Mouse (Mus musculus) layer of hippocampus, adult 2 months (tissue): ENCODE data around the gene Gm12248. TPM values are rescaled to one million over a fixed set of nuclear protein-coding genes. Genes with fewer than 3 reads are reported as not detected.
"Not testable (repeated sequence)": the region's sequence is repeated elsewhere in the genome, so short reads cannot be mapped to it uniquely, and the experiment has no call there.

Source experiments
- DNase-seq, 2 experiments: peaks; one replicate each; pipeline ENCODE4 v3.0.0; 2022; ENCODE audit warnings: low spot score in 2 of 2
- H3K27ac ChIP-seq: fragments of 200-600 bp; 2 replicates; pipeline ENCODE4 v1.8.1; 2022
- H3K4me3 ChIP-seq: fragments of 200-600 bp; 2 replicates; pipeline ENCODE4 v1.8.1; 2022; ENCODE audit warnings: mild to moderate bottlenecking
- CTCF ChIP-seq: fragments of 200-600 bp; conservative IDR thresholded peaks from 2 replicates; pipeline ENCODE4 v1.8.1; 2022; ENCODE audit warnings: antibody characterized with exemption, mild to moderate bottlenecking, moderate library complexity
- total RNA-seq, 2 experiments: library from RNA; stranded (reverse); gene quantifications; 2 replicates each; pipeline ENCODE4 v1.2.3; 2021

Gm12248 gene
- total RNA-seq, 2 experiments from 2014 or later, result not detected

GRCm38 (mm10) chr11:58117044-58117652 is 24.2 kb upstream of the Gm12248 start:
- no peak for TF ChIP-seq CTCF
- Histone ChIP-seq H3K27ac (0 out of 2 replicates have a peak overlapping the region, but pooled peaks have one; percentile 28), H3K4me3 (no peak overlapping the region)
- no peak for DNase-seq

DNA sequence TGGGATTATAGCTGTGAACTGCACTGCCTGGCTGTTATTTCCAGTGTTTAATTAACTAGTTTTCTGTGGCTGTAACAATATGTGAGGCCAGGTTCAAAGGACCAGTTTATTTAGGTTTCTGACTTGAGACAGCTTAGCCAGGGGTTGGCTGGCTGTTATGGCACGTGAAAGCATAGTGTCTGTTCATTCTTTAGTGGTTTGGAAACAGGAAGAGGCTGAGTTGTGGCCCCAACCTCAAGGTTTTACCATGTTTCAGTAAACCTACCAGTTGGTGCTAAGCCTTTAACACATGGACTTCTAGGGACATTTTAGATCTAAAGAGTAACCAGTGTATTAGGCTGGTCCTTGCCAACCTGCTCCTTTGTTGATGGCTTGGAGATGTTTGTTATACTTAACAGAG is 23.6 kb upstream of the Gm12248 start:
- Histone ChIP-seq H3K4me3 (no peak overlapping the region), H3K27ac (peak overlapping the region; percentile 28; the same call in 1 of the 2 replicates)
- no peak for DNase-seq
- TF ChIP-seq CTCF, result no peak

DNA sequence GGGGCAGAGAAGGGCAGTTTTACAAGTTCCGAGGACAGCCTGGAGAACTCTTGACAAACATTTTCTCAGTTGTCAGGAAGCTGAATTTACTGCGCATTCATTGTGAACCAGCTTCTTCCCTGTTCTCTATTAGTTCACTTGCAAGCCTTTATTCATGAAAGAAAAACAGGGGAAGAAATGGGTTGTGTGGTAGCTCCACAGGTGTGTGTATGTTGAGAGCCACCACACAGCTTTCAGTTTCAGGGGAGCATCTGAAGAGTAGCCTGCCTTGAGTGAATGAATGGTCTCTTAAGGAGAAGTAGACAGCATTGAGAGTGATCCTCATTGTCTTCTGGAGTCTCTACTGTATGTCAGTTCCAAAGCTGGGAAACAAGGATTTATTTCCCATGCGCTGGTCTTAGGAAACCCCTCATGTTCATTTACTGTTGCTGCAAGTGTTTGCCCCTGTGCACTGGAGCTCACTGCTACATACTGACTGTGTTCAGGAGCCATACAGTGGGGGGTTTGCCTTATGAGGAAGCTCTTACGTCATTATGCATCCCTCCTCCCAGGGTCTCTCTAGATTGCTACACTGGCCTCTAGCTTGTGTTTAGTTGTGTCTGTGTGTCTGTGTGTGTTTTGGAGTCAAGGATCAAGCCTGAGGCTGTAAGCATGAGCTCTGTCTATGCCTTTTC is 14.9 kb upstream of the Gm12248 start:
- H3K4me3 ChIP-seq, result no peak overlapping the region
- no peak for TF ChIP-seq CTCF
- no peak overlapping the region for H3K27ac ChIP-seq
- DNase-seq, result no peak

DNA sequence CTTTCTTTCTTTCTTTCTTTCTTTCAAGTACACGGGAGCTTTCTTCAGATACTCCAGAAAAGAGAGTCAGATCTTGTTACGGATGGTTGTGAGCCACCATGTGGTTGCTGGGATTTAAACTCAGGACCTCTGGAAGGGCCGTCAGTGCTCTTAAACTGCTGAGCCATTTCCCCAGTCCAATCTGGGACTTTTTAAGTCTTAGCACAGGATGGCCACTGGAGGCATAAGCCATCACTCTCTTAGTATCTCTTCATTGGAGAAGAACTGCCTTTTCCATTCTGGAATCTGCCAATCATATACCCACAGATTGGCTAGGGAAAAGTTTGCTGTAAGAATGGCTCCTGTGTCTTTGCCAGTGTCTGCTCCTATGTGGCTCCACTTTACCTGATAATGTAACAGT is 14.1 kb upstream of the Gm12248 start:
- TF ChIP-seq CTCF, result peak; percentile 62
- Histone ChIP-seq H3K27ac (no peak overlapping the region), H3K4me3 (no peak overlapping the region)
- no peak for DNase-seq

DNA sequence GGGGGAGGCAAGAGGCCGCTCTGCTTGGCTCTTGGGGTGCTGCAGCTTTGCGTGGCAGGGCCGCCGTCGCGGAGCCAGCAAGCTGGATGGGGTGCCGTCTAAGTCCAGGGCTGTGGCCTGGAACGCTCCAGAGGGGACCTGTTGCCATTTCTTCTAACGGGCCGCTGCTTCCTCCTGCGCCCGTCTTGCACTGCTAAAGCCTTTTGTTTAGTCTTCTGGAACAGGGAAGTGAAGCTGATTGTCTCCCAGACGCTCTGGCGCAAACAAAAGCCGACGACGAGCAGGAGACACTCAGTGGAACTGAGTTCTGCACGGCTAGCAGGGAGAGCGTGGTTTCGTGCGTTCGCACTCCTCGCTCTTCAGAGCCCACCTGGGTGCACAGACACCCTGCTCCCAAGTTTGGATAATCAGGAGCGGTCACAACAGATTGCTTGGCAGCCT is 11.4 kb upstream of the Gm12248 start:
- no peak for TF ChIP-seq CTCF
- no peak for DNase-seq
- Histone ChIP-seq H3K4me3 (peak overlapping the region; percentile 72), H3K27ac (peak overlapping the region; percentile 93)

DNA sequence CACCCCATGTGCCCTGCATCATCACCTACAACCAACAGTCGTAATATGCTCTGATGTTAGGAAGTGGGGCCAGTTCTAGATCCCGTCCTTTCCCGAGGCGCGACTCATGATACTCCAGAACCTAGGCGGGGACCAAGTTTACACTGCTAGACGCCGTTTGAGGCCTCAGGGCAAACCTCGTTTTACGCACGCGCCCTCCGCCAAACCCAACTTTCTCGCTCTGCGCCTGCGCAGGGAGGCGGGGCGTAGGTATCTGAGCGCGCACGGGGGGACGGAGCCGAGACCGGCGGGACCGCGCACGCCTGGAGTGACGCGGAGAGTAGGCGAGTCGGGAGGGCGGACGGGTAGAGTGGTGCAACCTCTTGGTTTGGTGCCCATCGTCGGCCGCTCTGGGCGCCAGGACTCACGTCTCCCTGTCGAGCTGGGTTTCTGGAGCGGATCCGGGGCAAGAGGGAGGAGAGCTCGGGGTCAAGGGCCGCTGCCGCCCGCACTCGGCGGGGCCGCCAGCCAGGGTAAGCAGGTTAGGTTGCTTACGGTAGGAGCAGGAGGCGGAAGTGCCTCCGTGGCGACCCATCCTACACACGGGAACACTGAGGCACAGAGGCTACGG is 10.9 kb upstream of the Gm12248 start, which contains the start of gene Cnot8:
Cnot8 (plus strand) TSS at position 457 of the 610 bp plus-strand sequence.
- TF ChIP-seq CTCF, result no peak
- Histone ChIP-seq H3K4me3 (peak within 1 kb of the TSS; percentile 72), H3K27ac (peak within 1 kb of the TSS; percentile 93)
- DNase-seq, result peak; percentile 99

GRCm38 (mm10) chr11:58103344-58103653 is 10.4 kb upstream of the Gm12248 start:
- no peak for TF ChIP-seq CTCF
- peak overlapping the region; percentile 93 for H3K27ac ChIP-seq
- no peak for DNase-seq
- H3K4me3 ChIP-seq, result peak overlapping the region; percentile 72

DNA sequence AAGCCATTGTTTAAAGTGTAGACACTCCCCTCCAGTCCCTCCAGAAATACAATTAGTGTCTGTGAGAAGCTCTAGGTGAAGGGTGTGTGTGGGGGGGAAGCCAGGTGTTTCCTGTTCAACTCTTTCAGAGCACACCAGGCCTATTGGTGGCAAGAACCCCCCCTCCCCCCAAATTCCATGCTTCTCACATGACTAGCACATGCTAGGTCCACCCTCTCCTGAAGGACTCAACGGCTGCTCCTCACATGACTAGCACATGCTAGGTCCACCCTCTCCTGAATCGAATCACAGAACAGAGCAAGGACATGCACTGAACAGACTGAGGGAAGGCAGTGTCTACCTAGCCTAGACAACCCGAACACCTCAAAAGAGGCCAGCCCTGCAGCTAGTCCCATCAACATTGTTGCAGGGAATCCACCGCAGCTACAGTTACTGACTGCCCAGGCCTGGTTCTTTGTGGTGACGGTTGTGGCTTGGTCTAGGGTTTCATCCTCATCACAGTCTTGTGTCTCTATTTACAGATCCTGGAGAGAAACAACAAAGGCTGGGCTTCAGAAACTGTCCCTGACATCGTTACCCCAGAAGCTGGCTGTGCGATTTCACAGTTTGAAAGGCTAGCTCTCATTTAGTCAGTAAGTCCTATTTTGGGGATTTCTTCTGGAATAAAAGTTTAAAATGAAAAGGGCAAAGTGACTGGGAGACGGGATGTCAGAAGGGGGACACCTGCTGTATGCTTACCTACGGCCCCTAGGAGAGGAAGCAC is 9.8 kb upstream of the Gm12248 start:
- Histone ChIP-seq H3K27ac (no peak overlapping the region), H3K4me3 (no peak overlapping the region)
- no peak for DNase-seq
- no peak for TF ChIP-seq CTCF

GRCm38 (mm10) chr11:58102146-58102545 is 9.2 kb upstream of the Gm12248 start:
- no peak overlapping the region for H3K4me3 ChIP-seq
- DNase-seq, result no peak
- TF ChIP-seq CTCF, result no peak
- H3K27ac ChIP-seq, result no peak overlapping the region

DNA sequence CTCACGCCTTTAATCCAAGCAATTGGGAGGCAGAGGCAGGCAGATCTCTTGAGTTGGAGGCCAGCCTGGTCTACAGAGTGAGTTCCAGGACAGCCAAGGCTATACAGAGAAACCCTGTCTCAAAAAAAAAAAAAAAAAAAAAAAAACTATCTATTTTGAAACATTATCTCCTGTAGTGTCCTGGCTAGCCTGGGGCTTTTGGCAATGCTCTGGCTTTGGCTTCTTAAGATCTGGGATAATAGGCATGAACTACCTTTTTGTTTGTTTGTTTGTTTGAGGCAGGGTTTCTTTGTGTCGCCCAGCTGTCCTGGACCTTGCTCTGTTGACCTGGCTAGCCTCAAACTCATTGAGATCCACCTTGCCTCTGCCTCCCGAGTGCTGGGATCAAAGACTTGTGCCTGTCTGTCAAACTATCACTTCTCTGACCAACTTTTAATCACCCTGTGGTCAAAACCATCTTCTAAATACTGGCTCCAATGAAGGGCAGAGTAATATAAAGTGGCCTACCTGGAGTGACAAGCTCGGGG is 8.3 kb upstream of the Gm12248 start:
- Histone ChIP-seq H3K4me3 (no peak overlapping the region), H3K27ac (no peak overlapping the region)
- no peak for DNase-seq
- TF ChIP-seq CTCF, result no peak

- H3K4me3 ChIP-seq, result no peak overlapping the region
- no peak for DNase-seq
- TF ChIP-seq CTCF, result no peak
- no peak overlapping the region for H3K27ac ChIP-seq
These were observed 7.1 kb upstream of the Gm12248 start for GRCm38 (mm10) chr11:58100006-58100405.

GRCm38 (mm10) chr11:58098366-58098720 is 5.4 kb upstream of the Gm12248 start:
- DNase-seq, H3K4me3 ChIP-seq, H3K27ac ChIP-seq: not testable (repeated sequence)
- peak; percentile 68 for TF ChIP-seq CTCF
